Mouse (Mus musculus) 3134 (cell line): Measurements from ENCODE around the gene Bcl2l12.

ENCODE experiments used
- DNase-seq: peaks from one replicate; pipeline ENCODE4 v3.0.0-alpha.2; 2011; ENCODE audit warnings: low spot score; ENCODE audit not compliant: insufficient read length; ENCODE audit errors: extremely low read depth

Gene Bcl2l12

DNA sequence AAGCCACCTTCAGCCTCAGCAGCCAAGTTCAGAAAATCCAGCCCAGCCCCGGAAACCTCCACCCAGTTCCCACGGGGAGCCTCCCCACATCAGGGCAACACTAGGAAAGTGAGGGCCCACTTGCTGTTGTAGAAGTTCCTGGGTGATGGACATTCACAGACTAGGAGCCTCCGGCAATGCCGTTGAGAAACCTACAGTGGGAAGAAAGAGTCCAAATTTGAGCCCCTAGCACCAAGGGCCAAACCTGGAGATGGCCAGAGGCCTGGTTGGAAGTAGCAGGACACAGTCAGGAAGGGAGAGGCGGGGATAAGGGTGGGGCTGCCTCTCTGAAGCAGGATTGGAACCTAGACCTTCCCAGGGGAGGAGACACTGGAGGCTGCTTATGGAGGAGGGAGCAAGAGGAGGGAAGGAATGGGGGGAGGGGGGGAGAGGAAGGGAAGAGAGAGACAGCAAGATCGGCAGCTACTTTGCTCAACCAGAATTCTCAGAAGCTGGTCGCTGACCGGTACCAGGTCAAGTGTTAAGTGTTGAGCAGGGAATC is 20.6 kb upstream of the Bcl2l12 start:
- peak; percentile 84 for DNase-seq

DNA sequence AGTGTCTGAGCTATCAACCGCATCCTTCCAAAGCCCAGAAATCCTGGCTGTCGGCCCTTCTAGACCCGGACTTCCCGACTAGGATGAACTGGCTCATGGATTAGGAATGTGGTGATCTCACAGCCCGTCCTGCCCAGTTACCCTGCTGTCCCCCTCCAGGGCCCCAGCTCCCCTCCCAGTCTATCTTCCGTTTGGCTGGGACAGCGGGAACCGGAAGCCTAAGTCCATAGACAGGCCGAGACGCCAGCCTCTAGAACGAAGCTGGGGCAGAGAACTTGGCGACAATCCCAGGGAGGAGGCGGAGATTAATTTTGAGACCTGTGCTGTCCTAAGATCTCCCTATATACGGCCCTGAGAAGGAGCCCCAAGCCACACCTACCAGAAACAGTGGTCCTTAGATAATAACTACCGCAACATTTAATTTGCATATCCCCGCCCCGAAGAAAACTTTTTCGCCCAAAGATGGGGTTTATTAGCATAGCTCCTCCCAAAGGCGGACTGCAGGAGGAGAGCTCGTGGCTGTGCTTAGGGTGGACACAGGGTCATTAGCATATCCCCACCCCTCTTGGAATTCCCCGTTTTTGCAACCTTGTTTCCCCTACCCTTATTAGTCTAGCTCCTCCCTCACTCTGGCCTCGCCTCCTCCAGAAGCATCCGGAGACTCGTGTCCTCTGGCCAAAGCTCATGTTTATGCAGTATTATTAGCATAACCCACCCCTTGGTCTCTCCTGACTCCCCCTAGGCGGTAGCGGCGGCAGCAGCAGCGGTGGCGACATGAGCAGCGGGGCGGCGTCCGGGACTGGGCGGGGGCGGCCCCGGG is 18.9 kb upstream of the Bcl2l12 start, which contains the start of gene Rras:
Rras (plus strand) TSS at position 720 of the 820 bp plus-strand sequence.
- peak; percentile 95 for DNase-seq

DNA sequence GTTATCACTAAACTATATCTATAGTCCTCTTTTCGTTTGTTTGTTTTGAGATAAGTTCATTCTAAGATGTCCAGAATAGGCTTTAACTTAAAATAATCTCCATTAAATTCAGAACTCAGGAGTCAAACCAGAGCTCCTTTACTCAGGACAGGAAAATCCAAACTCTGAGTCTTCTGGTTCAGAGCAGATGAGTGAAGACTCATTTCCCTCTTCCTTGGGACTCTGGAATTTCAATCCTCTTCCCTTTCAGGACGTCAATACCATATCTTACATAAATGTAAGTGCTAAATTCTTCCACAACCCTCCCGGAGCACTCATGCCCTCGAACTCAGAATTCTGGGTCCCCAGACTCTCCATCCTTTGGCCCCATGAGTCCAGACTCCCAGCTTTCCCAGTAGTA is 18.2 kb upstream of the Bcl2l12 start:
- no peak for DNase-seq

DNA sequence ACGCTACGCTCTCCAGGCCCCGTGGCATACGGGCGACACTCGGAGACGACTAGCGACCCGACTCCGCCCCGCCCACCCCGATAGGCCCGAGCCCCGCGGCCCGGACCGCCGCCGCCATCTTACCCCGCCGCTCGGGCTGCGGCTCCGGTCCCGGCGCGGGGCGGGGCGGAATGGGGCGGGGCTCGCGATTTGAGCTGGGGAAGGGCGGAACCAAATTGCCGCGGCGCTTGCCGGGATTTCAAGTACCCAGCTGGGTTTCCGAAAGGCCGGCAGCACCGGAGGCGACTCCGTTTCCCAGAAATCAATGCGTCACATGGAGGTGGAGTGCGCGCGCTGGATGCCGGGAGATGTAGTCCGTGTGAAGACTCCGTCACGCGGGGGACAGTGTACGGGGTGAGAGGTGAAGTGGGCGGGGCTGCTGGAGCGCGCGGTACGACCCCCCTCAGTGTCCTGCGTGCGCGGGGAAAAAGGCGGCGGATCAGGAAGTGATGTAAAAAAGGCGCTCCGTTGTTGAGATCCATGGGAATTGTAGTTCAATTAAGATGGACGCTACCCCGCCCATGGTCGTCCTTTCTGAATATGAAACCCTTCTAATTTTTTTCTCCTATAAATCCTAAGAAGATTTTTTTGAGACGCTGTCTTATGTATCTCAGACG is 17.6 kb upstream of the Bcl2l12 start, which contains the start of gene Scaf1:
Scaf1 (minus strand) TSS at position 407 of the 656 bp plus-strand sequence.
- DNase-seq: peak; percentile 99

DNA sequence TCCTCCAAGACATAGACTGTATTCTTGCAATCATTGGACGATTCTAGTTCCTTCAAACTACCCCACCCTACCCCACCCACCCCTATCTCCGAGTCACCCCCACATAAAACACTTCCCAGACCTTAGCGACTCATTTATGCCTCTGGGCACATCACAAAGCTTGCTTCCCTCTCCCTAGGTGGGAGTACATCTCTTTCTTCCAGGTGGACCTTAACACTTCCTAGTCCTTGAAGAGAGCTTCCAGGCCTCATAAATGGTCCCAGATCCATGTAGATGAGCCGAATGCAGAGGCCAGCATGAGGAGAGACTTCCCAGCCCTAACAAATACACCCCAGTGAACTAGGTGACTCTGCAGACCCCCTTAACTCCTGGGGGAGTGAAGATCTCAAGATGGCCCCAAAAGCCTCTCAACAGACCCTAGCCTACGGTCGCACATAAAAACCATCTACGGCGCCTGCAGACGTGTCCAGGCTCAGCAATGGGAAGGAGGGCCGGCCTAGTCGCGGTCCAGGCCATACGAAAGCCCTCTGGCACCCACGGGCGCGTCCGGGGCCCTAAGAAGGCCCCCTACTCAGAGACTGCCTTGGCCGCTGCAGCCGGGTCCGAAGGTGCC is 16.9 kb upstream of the Bcl2l12 start:
- DNase-seq: no peak

DNA sequence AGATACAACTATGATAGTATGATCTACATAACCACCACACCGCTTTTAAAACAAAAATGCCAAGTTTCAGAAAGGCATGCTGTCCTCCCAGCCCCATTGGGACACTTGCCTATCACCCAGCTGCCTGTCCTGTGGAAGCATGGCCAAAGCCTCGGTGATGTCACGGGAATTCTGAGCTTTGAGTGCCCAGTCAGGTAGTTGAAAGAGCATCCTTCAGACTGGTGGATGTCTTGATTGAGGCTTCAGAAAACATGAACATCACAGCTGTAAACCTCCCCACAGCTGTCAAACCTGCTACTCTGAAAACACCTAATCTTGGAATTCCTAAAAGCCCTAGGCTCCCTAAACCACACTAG is 15.6 kb upstream of the Bcl2l12 start:
- no peak for DNase-seq

DNA sequence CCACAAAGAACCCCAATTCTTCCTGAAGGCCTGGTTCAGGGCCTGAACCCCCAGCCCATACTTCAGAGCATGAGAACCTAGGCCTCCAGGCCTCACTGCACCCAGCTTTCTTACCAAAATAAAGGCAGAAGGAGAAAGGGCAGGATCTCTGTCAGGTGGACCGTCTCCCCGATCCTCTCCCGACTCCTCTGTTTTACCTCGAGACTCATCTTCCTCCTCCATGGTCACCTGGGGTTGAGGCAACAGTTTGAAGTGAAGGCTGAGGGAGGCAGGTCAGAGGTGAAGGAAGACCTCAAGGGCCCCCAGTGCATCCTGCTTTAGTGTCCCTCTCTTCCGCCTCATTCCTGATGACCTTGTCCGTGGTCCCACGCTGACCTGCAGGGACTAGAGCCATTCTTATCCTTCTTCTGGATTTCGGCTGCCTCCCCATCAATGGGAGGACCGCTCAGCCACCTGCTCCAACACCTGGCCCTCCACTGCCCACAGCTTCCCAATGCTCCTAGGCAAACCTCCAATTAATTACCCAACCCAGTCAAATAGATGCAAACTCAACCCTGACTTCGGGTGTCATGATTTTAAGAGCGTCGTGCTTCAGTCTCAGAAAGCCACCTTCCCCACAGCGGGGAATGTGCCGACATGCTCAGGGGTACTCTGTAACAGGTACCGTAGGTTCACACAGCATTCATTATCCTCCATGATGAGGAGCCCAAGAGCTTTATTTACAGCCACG is 15.0 kb upstream of the Bcl2l12 start:
- DNase-seq: no peak

DNA sequence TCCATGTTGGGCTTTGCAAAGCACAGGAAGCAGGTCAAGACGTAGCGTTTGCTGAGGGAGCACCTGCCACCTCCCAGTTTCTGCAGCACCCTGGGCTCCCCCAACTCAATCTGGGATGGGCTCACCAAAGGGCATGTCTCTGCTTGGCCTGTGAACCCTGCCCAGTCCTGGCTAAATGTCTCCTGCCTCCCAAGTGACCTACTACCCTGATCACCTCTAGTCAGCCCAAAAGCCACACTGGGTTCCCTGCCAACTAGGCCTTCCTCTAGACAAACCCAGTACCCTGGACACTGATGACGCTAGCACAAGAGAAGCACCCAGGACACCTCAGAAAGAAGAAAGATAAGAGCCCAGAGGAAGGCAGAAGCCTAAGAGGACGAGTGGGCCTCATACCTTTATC is 14.3 kb upstream of the Bcl2l12 start:
- DNase-seq: no peak

DNA sequence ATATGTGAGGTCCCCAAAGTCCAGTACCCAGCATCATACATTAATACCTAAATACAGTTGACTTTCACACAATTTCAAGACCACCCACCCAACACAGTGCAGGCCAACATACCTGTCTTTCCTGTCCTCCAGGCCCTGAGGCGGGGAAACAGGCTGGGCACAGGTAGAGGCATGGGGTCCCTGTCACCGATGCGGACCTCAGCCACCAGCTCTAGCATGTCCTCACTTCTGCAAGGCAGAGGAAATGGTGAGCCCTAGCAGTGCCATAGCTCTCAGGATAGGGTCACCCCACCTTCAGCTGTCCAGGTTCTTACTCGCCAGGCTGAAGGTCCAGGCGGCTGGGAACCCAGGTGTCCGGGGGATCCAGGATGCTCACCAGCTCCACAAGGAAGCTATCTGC is 13.5 kb upstream of the Bcl2l12 start:
- DNase-seq: no peak

DNA sequence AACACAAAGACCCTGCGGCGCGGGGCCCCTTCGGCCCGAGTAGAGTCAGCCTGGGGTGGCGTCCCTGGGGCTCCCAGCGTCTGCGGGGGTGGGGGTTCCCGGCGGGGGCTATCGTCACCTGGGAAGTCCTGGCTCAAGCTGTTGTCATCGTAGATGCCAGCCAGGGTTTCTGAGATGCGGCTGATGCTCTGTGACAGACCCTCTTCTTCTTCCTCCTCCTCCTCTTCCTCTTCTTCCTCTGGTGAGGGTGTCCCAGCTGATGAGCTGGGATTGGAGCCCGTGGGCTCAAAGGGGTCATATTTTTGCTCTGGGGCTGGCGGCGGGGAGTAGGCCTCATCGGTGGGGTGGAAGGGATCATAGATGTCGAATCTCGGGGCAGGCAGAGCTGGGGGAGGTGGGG is 9.9 kb upstream of the Bcl2l12 start:
- DNase-seq: no peak

DNA sequence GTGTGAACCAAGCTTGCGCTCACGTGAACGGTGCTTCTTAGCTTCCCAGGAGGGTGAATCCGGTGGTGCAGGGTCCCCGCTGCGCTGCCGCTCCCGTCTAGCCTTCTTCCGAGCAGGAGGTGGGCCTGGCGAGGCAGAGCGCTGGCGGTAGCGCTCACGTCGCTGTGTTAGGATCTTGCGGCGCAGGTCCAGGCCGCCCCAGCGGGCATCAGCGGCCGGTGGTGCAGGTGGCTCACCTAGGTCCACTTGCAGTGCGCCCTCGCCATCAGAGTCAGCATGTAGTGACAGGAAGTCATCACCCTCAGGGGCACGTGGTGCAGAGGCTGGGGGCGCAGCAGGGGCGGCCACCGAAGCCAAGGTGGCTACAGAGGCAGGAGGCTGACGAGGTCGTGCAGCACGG is 9.3 kb upstream of the Bcl2l12 start:
- no peak for DNase-seq

DNA sequence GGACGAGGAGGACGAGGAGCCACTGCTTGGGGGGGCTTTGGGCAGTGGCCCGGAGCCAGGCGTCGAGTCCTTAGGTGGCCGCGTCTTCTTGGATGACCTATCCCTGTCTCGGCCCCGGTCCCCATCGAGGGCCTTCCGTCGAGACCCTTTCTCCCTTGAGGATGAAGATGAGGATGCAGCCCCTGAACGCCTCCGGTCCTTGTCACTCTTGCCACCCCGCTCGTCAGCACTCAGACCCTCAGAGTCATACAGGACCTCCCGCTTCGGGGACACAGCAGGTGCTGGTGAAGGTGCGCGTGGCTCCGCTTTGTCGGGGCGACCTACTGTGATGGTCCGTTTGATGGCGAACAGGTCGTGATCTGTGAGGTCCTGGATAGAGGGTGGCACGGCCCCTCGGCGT is 8.6 kb upstream of the Bcl2l12 start:
- no peak for DNase-seq

DNA sequence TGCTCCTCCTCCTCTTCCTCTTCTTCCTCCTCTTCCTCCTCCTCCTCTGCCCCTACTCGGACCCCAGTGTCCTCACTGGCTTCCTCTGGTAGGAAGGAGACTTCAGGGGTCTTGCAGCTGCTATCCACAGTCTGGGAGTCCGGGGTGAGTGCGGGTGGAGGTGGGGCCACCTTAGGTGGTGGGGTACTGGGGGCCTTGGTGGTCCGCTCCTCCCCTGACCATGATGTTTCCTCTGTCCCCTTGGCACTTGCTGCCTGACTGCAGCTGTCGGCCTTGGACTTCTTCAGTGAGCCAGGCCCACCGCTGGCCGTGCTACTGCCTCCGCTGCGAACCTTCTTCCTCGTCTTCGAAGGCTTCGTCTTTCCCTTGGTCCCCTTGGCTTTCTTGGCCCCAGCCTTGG is 8.0 kb upstream of the Bcl2l12 start:
- no peak for DNase-seq

DNA sequence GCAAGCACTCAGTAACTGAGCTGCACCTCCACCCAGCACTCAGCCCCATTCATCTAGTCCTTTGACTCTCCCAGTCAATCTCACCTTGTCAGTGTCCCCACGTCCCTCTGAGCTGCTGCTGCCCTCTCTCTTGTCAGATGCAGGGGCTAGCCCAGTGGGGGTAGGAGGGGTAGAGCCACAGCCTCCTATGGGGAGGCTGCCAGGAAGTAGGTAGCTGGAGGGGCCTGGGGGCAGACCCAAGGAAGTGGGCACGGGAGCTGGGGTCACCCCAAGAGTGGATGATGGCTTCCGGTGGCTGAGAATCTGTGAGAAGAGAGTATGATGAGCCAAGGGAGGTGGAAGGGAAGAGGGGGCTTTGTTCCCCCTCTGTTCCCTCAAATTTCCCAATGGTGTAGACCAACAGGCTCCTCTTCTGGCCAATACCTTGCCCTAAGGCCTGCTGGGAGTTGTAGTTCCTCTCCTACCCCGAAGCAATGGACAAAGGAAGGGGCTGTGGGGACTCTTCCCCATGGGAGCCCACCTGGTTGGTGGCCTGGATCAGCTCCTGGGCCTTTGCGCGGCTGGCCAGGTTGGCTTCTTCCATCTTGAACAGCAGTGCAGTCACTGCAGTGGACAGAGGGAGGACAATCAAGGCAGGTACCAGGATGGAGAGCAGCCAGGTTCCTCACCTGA is 6.9 kb upstream of the Bcl2l12 start:
- DNase-seq: no peak

DNA sequence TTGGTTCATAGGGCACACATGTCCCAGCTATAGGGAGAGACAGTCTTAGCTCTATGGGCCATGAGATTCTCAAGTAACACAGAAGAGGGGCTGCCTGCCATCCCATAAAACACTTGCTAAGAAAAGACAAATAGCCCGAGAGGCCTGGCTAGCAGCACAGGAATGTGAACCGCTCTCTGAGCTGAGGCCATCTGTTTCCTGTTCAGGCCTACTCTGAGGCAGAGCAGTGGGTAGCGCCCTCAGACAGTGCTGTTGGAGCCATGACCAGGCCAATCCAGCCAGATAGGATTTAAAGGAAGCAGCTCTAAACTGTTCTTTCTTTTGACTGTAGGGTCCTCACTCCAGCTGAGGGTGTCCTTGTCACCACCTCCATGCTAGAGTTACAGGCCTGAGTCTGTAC is 6.0 kb upstream of the Bcl2l12 start:
- no peak for DNase-seq

DNA sequence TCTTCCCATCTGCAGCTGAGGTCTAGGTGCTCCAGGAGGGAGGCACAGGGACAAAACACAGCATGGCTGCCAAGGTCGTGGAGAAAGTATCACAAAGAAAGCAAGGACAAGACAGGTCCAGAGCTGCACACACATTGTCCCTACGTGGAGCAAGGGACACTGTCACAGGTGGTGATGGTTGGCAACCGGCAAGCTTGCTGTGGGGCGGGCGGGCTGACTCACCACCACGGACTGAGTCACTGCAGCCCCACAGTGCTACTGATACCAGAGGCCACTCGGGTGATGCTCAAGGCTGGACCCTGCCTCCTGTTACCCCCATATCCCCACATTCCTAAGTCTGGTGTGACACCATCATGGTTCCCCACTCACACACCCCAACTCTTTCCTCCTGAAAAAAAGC is 3.9 kb upstream of the Bcl2l12 start:
- DNase-seq: peak; percentile 56

DNA sequence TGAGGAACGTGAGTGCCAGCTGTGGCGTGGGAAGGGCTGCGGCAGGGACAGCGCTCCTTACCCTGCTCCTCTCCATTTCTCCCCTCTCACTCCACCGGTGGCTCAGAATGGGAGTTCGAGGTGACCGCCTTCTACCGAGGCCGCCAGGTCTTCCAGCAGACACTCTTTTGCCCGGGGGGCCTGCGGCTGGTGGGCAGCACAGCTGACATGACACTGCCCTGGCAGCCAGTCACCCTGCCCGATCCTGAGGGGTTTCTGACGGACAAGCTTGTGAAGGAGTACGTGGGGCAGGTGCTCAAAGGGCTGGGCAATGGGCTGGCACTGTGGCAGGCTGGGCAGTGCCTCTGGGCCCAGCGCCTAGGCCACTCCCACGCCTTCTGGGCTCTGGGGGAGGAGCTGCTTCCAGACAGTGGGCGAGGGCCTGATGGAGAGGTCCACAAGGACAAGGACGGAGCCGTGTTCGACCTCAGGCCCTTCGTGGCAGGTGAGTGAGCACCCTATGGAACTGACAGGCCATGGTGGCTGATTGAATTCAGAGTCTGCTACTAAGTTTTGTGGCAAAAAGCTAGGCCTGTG is 2.1 kb upstream of the Bcl2l12 start:
- no peak for DNase-seq

DNA sequence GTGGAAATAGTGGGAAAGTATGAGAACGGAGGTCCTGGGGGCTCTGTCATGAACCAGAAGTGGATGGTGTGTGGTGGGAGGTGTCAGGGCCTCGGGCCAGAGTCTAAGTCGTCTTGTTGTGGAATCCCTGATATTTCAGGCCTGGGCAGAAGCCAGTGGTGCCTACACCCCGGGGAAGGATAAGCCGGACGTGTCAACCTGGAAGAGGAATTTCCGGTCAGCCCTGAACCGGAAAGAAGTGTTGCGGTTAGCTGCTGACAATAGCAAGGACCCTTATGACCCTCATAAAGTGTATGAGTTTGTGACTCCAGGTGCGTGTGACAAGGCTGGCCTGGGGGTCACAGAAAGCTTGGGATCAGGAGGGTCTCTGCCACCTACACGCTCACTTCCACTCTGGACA is 1.2 kb upstream of the Bcl2l12 start:
- no peak for DNase-seq

DNA sequence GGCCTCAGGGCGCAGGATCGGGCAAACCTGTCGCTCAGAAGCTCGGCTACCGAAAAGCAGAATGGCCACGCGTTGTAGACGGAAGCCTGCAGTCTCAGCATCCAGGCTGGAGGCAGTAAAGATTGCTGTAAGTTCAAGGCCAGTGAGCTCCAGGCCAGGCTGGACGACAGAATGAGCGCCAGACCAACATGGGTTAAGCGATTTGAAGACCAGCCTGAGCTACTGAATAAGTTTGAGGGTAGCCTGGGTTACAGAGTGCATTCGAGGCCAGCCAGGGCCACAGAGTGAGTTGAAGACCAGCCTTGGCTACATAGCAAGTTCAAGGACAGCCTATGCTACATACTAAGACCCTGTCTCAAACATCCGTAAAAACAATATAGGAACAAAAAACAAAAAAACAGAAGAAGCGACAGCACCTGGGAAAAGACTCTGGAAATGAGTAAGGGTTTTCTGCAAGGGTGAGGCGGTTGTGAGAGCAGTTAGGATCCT is 528 bp downstream of the Bcl2l12 start:
- no peak for DNase-seq
